Mouse (Mus musculus) heart, embryonic 10.5 days (tissue): ENCODE results near the gene Spag9. TPM values are rescaled to one million over a fixed set of nuclear protein-coding genes. Genes with fewer than 3 reads are reported as not detected.

Source experiments
- DNase-seq: peaks from one replicate; pipeline ENCODE4 v3.0.0-alpha.2; 2017; ENCODE audit warnings: low spot score
- H3K27ac ChIP-seq: fragments of 300-500 bp; sonication (generic); 2 replicates; pipeline ENCODE4 v1.5.1; 2016; ENCODE audit warnings: mild to moderate bottlenecking
- H3K27me3 ChIP-seq: fragments of 300-500 bp; sonication (generic); 2 replicates; pipeline ENCODE4 v1.6.1; 2016; ENCODE audit warnings: mild to moderate bottlenecking; ENCODE audit not compliant: poor library complexity, insufficient read depth, severe bottlenecking
- H3K36me3 ChIP-seq: fragments of 300-500 bp; sonication (generic); 2 replicates; pipeline ENCODE4 v1.6.1; 2016; ENCODE audit warnings: mild to moderate bottlenecking, moderate library complexity
- H3K4me1 ChIP-seq: fragments of 300-500 bp; sonication (generic); 2 replicates; pipeline ENCODE4 v1.6.1; 2016; ENCODE audit warnings: mild to moderate bottlenecking
- H3K4me3 ChIP-seq: fragments of 300-500 bp; sonication (generic); 2 replicates; pipeline ENCODE4 v1.5.1; 2016; ENCODE audit warnings: mild to moderate bottlenecking, moderate library complexity
- H3K9me3 ChIP-seq: fragments of 300-500 bp; sonication (generic); 2 replicates; pipeline ENCODE4 v1.6.1; 2016; ENCODE audit warnings: mild to moderate bottlenecking, moderate library complexity
- WGBS: fragments of 180-500 bp; shearing (Covaris S2); methylation state at CpG from one replicate; pipeline ENCODE4 v1.1.7; 2016; 5-methylcytosine and 5-hydroxymethylcytosine counted together
- polyA plus RNA-seq: library from polyadenylated mRNA; unstranded; fragments of >200 nt; fragmentation: Nextera tagmentation; extraction: Ambion mirVana; gene quantifications from 2 replicates; pipeline ENCODE4 v1.2.1, GENCODE M21; 2016

The Spag9 gene
- polyA plus RNA-seq, 1 experiment from 2014 or later: 27.8 TPM

- 4% methylated on average over 11 of the region's 11 CpGs for WGBS
- peaks cover 9% of the 10 kb centered on the region for H3K4me1 ChIP-seq
- H3K36me3 ChIP-seq: peaks cover 37% of the 10 kb centered on the region
- H3K27ac ChIP-seq: peak overlapping the region; percentile 91
- no peak for DNase-seq
- H3K27me3 ChIP-seq: no peaks in the 10 kb centered on the region
- H3K9me3 ChIP-seq: no peaks in the 10 kb centered on the region
- peak overlapping the region; percentile 73 for H3K4me3 ChIP-seq
Measured at GRCm38 (mm10) chr11:93967381-93967780, 28.5 kb upstream of the Spag9 start.

GRCm38 (mm10) chr11:93968005-93968847, 27.7 kb upstream of the Spag9 start, which contains the start of the genes Gm20390 and Nme1:
Gm20390 (minus strand) TSS chr11:93968293.
Nme1 (minus strand) TSS chr11:93968521.
- Histone ChIP-seq H3K4me3 (peak within 1 kb of the TSS; percentile 73), H3K27ac (peak within 1 kb of the TSS; percentile 91), H3K4me1 (peaks cover 9% of the 10 kb centered on the region), H3K9me3 (no peaks in the 10 kb centered on the region), H3K36me3 (peaks cover 29% of the 10 kb centered on the region), H3K27me3 (no peaks in the 10 kb centered on the region)
- peak; percentile 99 for DNase-seq
- WGBS: under 1% methylated on average over 40 of the region's 40 CpGs

- Histone ChIP-seq H3K36me3 (peaks cover 24% of the 10 kb centered on the region), H3K27me3 (no peaks in the 10 kb centered on the region), H3K4me1 (peaks cover 9% of the 10 kb centered on the region), H3K4me3 (peak overlapping the region; percentile 73), H3K27ac (peak overlapping the region; percentile 91; the same call in 1 of the 2 replicates), H3K9me3 (no peaks in the 10 kb centered on the region)
- WGBS: 42% methylated on average over 6 of the region's 6 CpGs
- DNase-seq: no peak
Measured at GRCm38 (mm10) chr11:93968848-93969128, 27.1 kb upstream of the Spag9 start.

GRCm38 (mm10) chr11:93969171-93969570, 26.7 kb upstream of the Spag9 start:
- no peaks in the 10 kb centered on the region for H3K9me3 ChIP-seq
- H3K27ac ChIP-seq: peak overlapping the region; percentile 91; the same call in 1 of the 2 replicates
- H3K27me3 ChIP-seq: no peaks in the 10 kb centered on the region
- peaks cover 9% of the 10 kb centered on the region for H3K4me1 ChIP-seq
- WGBS: 92% methylated on average over 6 of the region's 6 CpGs
- DNase-seq: no peak
- H3K4me3 ChIP-seq: peak overlapping the region; percentile 73; the same call in 1 of the 2 replicates
- peaks cover 20% of the 10 kb centered on the region for H3K36me3 ChIP-seq

- H3K9me3 ChIP-seq: no peaks in the 10 kb centered on the region
- H3K4me1 ChIP-seq: peaks cover 9% of the 10 kb centered on the region
- 65% methylated on average over 1 of the region's 1 CpGs for WGBS
- no peak for DNase-seq
- H3K4me3 ChIP-seq: no peak overlapping the region
- H3K36me3 ChIP-seq: peaks cover 14% of the 10 kb centered on the region
- no peaks in the 10 kb centered on the region for H3K27me3 ChIP-seq
- no peak overlapping the region for H3K27ac ChIP-seq
Measured at GRCm38 (mm10) chr11:93969799-93970198, 26.1 kb upstream of the Spag9 start.

GRCm38 (mm10) chr11:93972951-93973350, 22.9 kb upstream of the Spag9 start:
- Histone ChIP-seq H3K9me3 (no peaks in the 10 kb centered on the region), H3K36me3 (no peaks in the 10 kb centered on the region), H3K27me3 (no peaks in the 10 kb centered on the region), H3K4me3 (no peak overlapping the region), H3K27ac (no peak overlapping the region), H3K4me1 (peaks cover 6% of the 10 kb centered on the region; the same call in 1 of the 2 replicates)
- no peak for DNase-seq
- WGBS: 84% methylated on average over 5 of the region's 5 CpGs

- no peaks in the 10 kb centered on the region for H3K4me1 ChIP-seq
- DNase-seq: no peak
- WGBS: 69% methylated on average over 6 of the region's 6 CpGs
- no peaks in the 10 kb centered on the region for H3K36me3 ChIP-seq
- H3K4me3 ChIP-seq: no peak overlapping the region
- H3K27me3 ChIP-seq: no peaks in the 10 kb centered on the region
- no peak overlapping the region for H3K27ac ChIP-seq
- no peaks in the 10 kb centered on the region for H3K9me3 ChIP-seq
Measured at GRCm38 (mm10) chr11:93979502-93980049, 16.3 kb upstream of the Spag9 start.

- Histone ChIP-seq H3K36me3 (no peaks in the 10 kb centered on the region), H3K4me3 (no peak overlapping the region), H3K9me3 (no peaks in the 10 kb centered on the region), H3K4me1 (peaks cover 11% of the 10 kb centered on the region), H3K27ac (no peak overlapping the region), H3K27me3 (no peaks in the 10 kb centered on the region)
- 84% methylated on average over 3 of the region's 3 CpGs for WGBS
- no peak for DNase-seq
Measured at GRCm38 (mm10) chr11:93984619-93985018, 11.3 kb upstream of the Spag9 start.

- Histone ChIP-seq H3K9me3 (no peaks in the 10 kb centered on the region), H3K27me3 (no peaks in the 10 kb centered on the region), H3K4me1 (peaks cover 11% of the 10 kb centered on the region), H3K36me3 (no peaks in the 10 kb centered on the region), H3K4me3 (no peak overlapping the region), H3K27ac (no peak overlapping the region)
- DNase-seq: no peak
- 80% methylated on average over 5 of the region's 5 CpGs for WGBS
Measured at GRCm38 (mm10) chr11:93985265-93985664, 10.6 kb upstream of the Spag9 start.

GRCm38 (mm10) chr11:93986298-93986697, 9.6 kb upstream of the Spag9 start:
- Histone ChIP-seq H3K4me3 (no peak overlapping the region), H3K27me3 (no peaks in the 10 kb centered on the region), H3K9me3 (no peaks in the 10 kb centered on the region), H3K4me1 (peaks cover 11% of the 10 kb centered on the region), H3K36me3 (no peaks in the 10 kb centered on the region), H3K27ac (no peak overlapping the region)
- no peak for DNase-seq

- H3K4me3 ChIP-seq: no peak overlapping the region
- H3K9me3 ChIP-seq: no peaks in the 10 kb centered on the region
- no peak for DNase-seq
- peaks cover 11% of the 10 kb centered on the region for H3K4me1 ChIP-seq
- no peaks in the 10 kb centered on the region for H3K27me3 ChIP-seq
- 77% methylated on average over 4 of the region's 4 CpGs for WGBS
- H3K27ac ChIP-seq: peak overlapping the region; percentile 81
- H3K36me3 ChIP-seq: no peaks in the 10 kb centered on the region
Measured at GRCm38 (mm10) chr11:93987026-93987425, 8.9 kb upstream of the Spag9 start.

GRCm38 (mm10) chr11:93987625-93988327, 8.1 kb upstream of the Spag9 start:
- no peak overlapping the region for H3K4me3 ChIP-seq
- DNase-seq: no peak
- H3K4me1 ChIP-seq: peaks cover 11% of the 10 kb centered on the region
- peak overlapping the region; percentile 81 for H3K27ac ChIP-seq
- H3K9me3 ChIP-seq: no peaks in the 10 kb centered on the region
- WGBS: 47% methylated on average over 8 of the region's 8 CpGs
- no peaks in the 10 kb centered on the region for H3K27me3 ChIP-seq
- H3K36me3 ChIP-seq: no peaks in the 10 kb centered on the region
